Mouse (Mus musculus): Measurements from ENCODE around the gene Hnf4a. TPM values are rescaled to one million over a fixed set of nuclear protein-coding genes. Genes with fewer than 3 reads are reported as not detected.

Gene Hnf4a
- total and polyA plus RNA-seq, 3 experiments = not detected

DNA sequence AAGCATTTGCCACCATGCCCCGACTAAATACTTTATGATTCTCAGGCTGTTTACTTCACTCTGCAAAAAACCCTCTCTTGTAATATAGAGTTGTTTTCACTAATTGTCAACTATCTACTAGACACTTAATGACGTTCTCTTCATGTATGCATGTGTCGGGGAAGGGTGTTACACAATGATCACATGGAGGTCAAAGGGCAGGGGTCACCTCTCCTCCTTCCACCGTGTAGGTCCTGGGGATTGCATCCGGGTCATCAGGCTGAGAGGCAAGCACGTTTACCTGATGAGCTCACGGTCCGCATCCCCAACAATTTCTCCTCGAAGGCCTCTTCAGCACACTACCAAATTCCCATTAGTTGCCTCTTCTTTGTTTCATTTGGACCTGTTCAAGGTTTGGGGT, 26.6 kb downstream of the Hnf4a start:
- DNase-seq (ENCODE audit: extremely low read depth) = no peak
- Histone ChIP-seq H3K9me3 (replicated peaks; ENCODE audit: low read length) (peaks cover 2% of the 10 kb centered on the region), H3K27me3 (replicated peaks) (peaks cover 80% of the 10 kb centered on the region), H3K4me1 (ENCODE audit: control insufficient read depth in 1 of 2, insufficient read depth in 2 of 2) (peaks cover 0 to 4% of the 10 kb centered on the region in 2 experiments; a peak in 1 of 4 replicates), H3K4me2 (ENCODE audit: insufficient read depth, low read depth, poor library complexity, severe bottlenecking) (no peak overlapping the region), H3K79me2 (replicated peaks; ENCODE audit: control insufficient read depth, extremely low read depth, insufficient read depth, poor library complexity, severe bottlenecking) (no peaks in the 10 kb centered on the region), H3K9ac (ENCODE audit: insufficient read depth, low read depth) (no peak overlapping the region), H3K27ac (ENCODE audit: insufficient read depth, low read depth) (no peak overlapping the region), H3K4me3 (replicated peaks in 1 of 3; ENCODE audit: low read depth in 2 of 3, low read length in 2 of 3, poor library complexity in 1 of 3) (no peak overlapping the region), H3K36me3 (replicated peaks in 1 of 2; ENCODE audit: control insufficient read depth in 1 of 2, insufficient read depth in 1 of 2, low read length in 1 of 2) (no peaks in the 10 kb centered on the region)
- in situ Hi-C loops (cut with MboI; ENCODE audit: low pct_ligation_motif_present, low pct_unique_long_range_greater_than_20kb, low sequenced_read_pairs) (loop anchor here (10.0 kb wide), 2 partner anchors 62 to 202 kb away; no protein-coding TSS in a partner anchor), dilution Hi-C loops (cut with MboI; ENCODE audit: extremely low pct_ligation_motif_present, extremely low pct_unique_long_range_greater_than_20kb, low sequenced_read_pairs) (no loop called here)
- no peak for TF ChIP-seq MYC (IDR thresholded peaks at IDR 0.05; ENCODE audit: low read depth, low read length)
- TF ChIP-seq ZMIZ1 (IDR thresholded peaks at IDR 0.05; ENCODE audit: low read depth, low read length) = no peak
- no peak for TF ChIP-seq USF2 (conservative IDR thresholded peaks at IDR 0.05; ENCODE audit: low read depth, low read length)
- TF ChIP-seq ELF1 (IDR thresholded peaks at IDR 0.05; ENCODE audit: low read depth, low read length) = no peak
- TF ChIP-seq TCF12 (IDR thresholded peaks at IDR 0.05; ENCODE audit: low read depth, low read length) = no peak
- no peak for TF ChIP-seq CHD1 (IDR thresholded peaks at IDR 0.05; ENCODE audit: low read depth, low read length)
- no peak for TF ChIP-seq EP300 (IDR thresholded peaks at IDR 0.05; ENCODE audit: low read length)
- TF ChIP-seq CTCF (conservative IDR thresholded peaks at IDR 0.05 in 1 of 2, IDR thresholded peaks at IDR 0.05 in 1 of 2; ENCODE audit: low read depth in 2 of 2, low read length in 2 of 2) = no peak
- TF ChIP-seq ETS1 (conservative IDR thresholded peaks at IDR 0.05; ENCODE audit: low read depth, low read length) = no peak
- no peak for TF ChIP-seq MEF2A (IDR thresholded peaks at IDR 0.05; ENCODE audit: borderline replicate concordance, low read depth, low read length)
- TF ChIP-seq NRF1 (IDR thresholded peaks at IDR 0.05; ENCODE audit: low read depth, low read length) = no peak
- no peak for TF ChIP-seq ZC3H11A (IDR thresholded peaks at IDR 0.05; ENCODE audit: low read depth, low read length)
- no peak for TF ChIP-seq PAX5 (IDR thresholded peaks at IDR 0.05; ENCODE audit: low read length)
- no peak for TF ChIP-seq MAZ (IDR thresholded peaks at IDR 0.05; ENCODE audit: low read depth, low read length)

DNA sequence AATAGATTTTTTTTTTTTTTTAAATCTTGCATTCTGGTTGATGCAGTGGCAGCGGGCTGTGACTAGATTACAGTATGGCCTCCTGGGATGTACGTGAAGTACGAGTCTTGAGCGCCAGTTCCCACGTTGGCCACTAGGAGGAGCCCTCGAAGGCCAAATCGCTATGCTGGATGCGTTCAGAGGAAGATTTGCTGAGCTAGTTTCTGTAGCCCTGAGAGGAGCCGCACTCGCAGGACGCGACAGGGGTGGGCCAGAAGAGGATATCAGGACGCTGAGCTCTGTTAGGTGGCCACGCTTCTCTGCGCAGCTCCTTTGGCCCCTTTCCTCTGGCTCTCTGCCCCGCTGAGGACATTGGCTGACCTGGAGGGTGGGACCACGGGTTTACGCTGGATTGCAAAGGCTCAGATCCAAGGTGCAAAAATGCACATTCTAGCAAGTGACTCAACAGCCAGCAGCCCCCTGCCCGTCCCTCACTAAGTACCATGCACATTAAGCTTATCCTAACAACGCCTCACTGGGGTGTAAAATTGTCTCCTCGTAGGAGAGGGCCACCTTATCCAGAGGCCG, 28.4 kb downstream of the Hnf4a start:
- Histone ChIP-seq H3K9me3 (replicated peaks; ENCODE audit: low read length) (peaks cover 2% of the 10 kb centered on the region), H3K27me3 (replicated peaks) (peaks cover 83% of the 10 kb centered on the region), H3K27ac (ENCODE audit: insufficient read depth, low read depth) (no peak overlapping the region), H3K4me1 (ENCODE audit: control insufficient read depth in 1 of 2, insufficient read depth in 2 of 2) (peaks cover 0 to 9% of the 10 kb centered on the region in 2 experiments; a peak in 2 of 4 replicates), H3K9ac (ENCODE audit: insufficient read depth, low read depth) (no peak overlapping the region), H3K36me3 (replicated peaks in 1 of 2; ENCODE audit: control insufficient read depth in 1 of 2, insufficient read depth in 1 of 2, low read length in 1 of 2) (no peaks in the 10 kb centered on the region), H3K4me2 (ENCODE audit: insufficient read depth, low read depth, poor library complexity, severe bottlenecking) (no peak overlapping the region), H3K4me3 (replicated peaks in 1 of 3; ENCODE audit: low read depth in 2 of 3, low read length in 2 of 3, poor library complexity in 1 of 3) (no peak overlapping the region), H3K79me2 (replicated peaks; ENCODE audit: control insufficient read depth, extremely low read depth, insufficient read depth, poor library complexity, severe bottlenecking) (no peaks in the 10 kb centered on the region)
- peak; percentile 75 for DNase-seq (ENCODE audit: extremely low read depth)
- dilution Hi-C loops (cut with MboI; ENCODE audit: extremely low pct_ligation_motif_present, extremely low pct_unique_long_range_greater_than_20kb, low sequenced_read_pairs) = no loop called here
- in situ Hi-C loops (cut with MboI; ENCODE audit: low pct_ligation_motif_present, low pct_unique_long_range_greater_than_20kb, low sequenced_read_pairs) = loop anchor here (10.0 kb wide), 2 partner anchors 60 to 200 kb away; no protein-coding TSS in a partner anchor
- TF ChIP-seq MAFK (IDR thresholded peaks at IDR 0.05; ENCODE audit: insufficient replicate concordance, low read length) (peak; percentile 88), RAD21 (IDR thresholded peaks at IDR 0.05; ENCODE audit: low read depth, low read length) (peak; percentile 74), SMC3 (IDR thresholded peaks at IDR 0.05; ENCODE audit: low read depth, low read length) (peak; percentile 66), UBTF (IDR thresholded peaks at IDR 0.05; ENCODE audit: low read depth, low read length) (no peak), CTCF (conservative IDR thresholded peaks at IDR 0.05 in 1 of 2, IDR thresholded peaks at IDR 0.05 in 1 of 2; ENCODE audit: low read depth in 2 of 2, low read length in 2 of 2) (peak; percentile 85 to 87), SIN3A (IDR thresholded peaks at IDR 0.05; ENCODE audit: low read length) (no peak), ELF1 (IDR thresholded peaks at IDR 0.05; ENCODE audit: low read depth, low read length) (no peak)
